Mouse (Mus musculus) Patski (cell line): ENCODE measurements around the gene Tekt2. TPM values are rescaled to one million over a fixed set of nuclear protein-coding genes. Genes with fewer than 3 reads are reported as not detected.

Experiments
- ATAC-seq: fragments of 100-300 bp; one replicate; pipeline ENCODE4 v1.8.0; 2021
- CTCF ChIA-PET: fragments of 350-600 bp; sonication (Branson Sonifier 250); formaldehyde crosslinking; loops from one replicate; lab custom pipeline; 2022; ENCODE audit warnings: inconsistent platforms; lab: Charles Lee
- POLR2A ChIA-PET: fragments of 350-600 bp; sonication (Branson Sonifier 250); formaldehyde crosslinking; loops from one replicate; lab custom pipeline; 2022; ENCODE audit warnings: antibody characterized with exemption, inconsistent platforms; lab: Charles Lee
- DNase-seq: peaks from one replicate; pipeline ENCODE4 v3.0.0-alpha.2; 2011; ENCODE audit warnings: low read depth, low spot score
- H3K27me3 ChIP-seq: fragments of 371-371 bp; one replicate; pipeline ENCODE4 v1.5.1; 2021
- CTCF ChIP-seq: fragments of 100-300 bp; IDR thresholded peaks from one replicate; pipeline ENCODE4 v1.5.1; 2021
- in situ Hi-C: fragments of 300-500 bp; cut with MboI; formaldehyde crosslinking; loops from 3 replicates; pipeline ENCODE4 v1.11.1; 2018; ENCODE audit warnings: low pct_unique_long_range_greater_than_20kb, mixed read lengths
- polyA plus RNA-seq: library from polyadenylated mRNA; unstranded; gene quantifications from one replicate; pipeline ENCODE4 v1.2.3, GENCODE M21; 2021

Gene Tekt2
- polyA plus RNA-seq, result 0.14 TPM

GRCm38 (mm10) chr4:126325281-126325861 is at the start of gene Tekt2:
Gene Tekt2 (minus strand): TSS chr4:126325688.
- no peaks in the 10 kb centered on the region for H3K27me3 ChIP-seq
- TF ChIP-seq CTCF, result no peak
- POLR2A ChIA-PET, result no interaction called here
- ATAC-seq (no peak), DNase-seq (no peak)
- CTCF ChIA-PET, result no interaction called here
- in situ Hi-C loops, result no loop called here

- ATAC-seq (no peak), DNase-seq (no peak)
- CTCF ChIA-PET, result interaction anchor here (1.2 kb wide), 1 partner anchor 10 kb away, joined by 3 read pairs; no protein-coding TSS in a partner anchor
- POLR2A ChIA-PET, result no interaction called here
- H3K27me3 ChIP-seq, result no peaks in the 10 kb centered on the region
- no peak for TF ChIP-seq CTCF
- in situ Hi-C loops, result no loop called here
These were observed 46.0 kb upstream of the Tekt2 start for GRCm38 (mm10) chr4:126371497-126371896.

GRCm38 (mm10) chr4:126360069-126360468 is 34.6 kb upstream of the Tekt2 start:
- no peak for TF ChIP-seq CTCF
- ChIA-PET CTCF (interaction anchor here (1.4 kb wide), 1 partner anchor 20 kb away, joined by 4 read pairs; no protein-coding TSS in a partner anchor), POLR2A (no interaction called here)
- ATAC-seq, result no peak
- in situ Hi-C loops, result no loop called here
- DNase-seq, result no peak
- no peaks in the 10 kb centered on the region for H3K27me3 ChIP-seq

GRCm38 (mm10) chr4:126343451-126343850 is 18.0 kb upstream of the Tekt2 start:
- in situ Hi-C loops, result no loop called here
- CTCF ChIA-PET, result no interaction called here
- POLR2A ChIA-PET, result no interaction called here
- ATAC-seq (no peak), DNase-seq (no peak)
- no peaks in the 10 kb centered on the region for H3K27me3 ChIP-seq
- no peak for TF ChIP-seq CTCF

GRCm38 (mm10) chr4:126339461-126339860 is 14.0 kb upstream of the Tekt2 start:
- H3K27me3 ChIP-seq, result no peaks in the 10 kb centered on the region
- ChIA-PET CTCF (interaction anchor here (1.8 to 2.2 kb wide), 2 partner anchors 13 to 21 kb away, joined by 4 to 6 read pairs; no protein-coding TSS in a partner anchor), POLR2A (interaction anchor here (1.3 kb wide), 1 partner anchor 9 kb away, joined by 5 read pairs; no protein-coding TSS in a partner anchor)
- TF ChIP-seq CTCF, result no peak
- DNase-seq (no peak), ATAC-seq (no peak)
- in situ Hi-C loops, result no loop called here

DNA sequence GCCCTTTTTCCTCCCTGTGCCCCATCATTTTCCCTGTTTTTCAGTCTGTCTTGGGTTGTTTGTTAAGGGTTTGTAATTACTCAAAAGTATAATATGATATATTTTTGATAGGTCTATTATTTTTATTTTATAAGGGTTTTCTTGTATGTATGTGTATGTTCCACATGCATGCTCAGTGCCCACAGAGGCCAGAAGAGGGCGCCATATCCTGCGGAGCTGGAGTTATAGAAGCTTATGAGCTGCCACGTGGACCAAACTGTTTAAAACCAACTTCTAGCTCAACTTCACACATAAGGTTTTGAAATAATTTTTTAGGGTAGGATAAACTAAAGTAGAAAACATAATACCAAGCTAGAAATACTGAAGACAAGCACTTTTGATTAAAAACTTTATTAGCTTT is 6.9 kb upstream of the Tekt2 start:
- H3K27me3 ChIP-seq, result no peaks in the 10 kb centered on the region
- CTCF ChIA-PET, result interaction anchor here (1.3 to 1.7 kb wide), 2 partner anchors 10 to 11 kb away, joined by 5 to 8 read pairs; partner anchors contain the start of gene Adprhl2
- peak; percentile 27 for TF ChIP-seq CTCF
- POLR2A ChIA-PET, result no interaction called here
- in situ Hi-C loops, result no loop called here
- DNase-seq, result no peak
- no peak for ATAC-seq

DNA sequence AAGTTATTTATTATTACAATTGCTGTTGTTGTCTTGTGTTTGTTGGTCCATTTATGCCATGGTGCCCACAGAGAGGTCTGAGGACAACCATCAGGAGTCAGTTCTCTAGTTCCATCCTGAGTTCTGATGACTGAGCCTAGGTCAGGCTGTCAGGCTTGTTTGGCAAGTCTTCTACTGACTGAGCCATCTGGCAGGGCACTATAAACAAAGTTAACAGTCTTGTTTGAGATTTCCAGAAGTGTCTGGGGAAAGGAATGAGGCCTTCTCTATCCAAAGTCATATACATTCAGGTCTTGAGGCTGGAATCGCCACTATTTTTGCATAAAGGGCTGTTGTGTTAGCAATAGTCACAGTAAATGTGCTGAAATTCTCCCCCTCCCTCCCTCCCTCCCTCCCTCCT is 6.3 kb upstream of the Tekt2 start:
- in situ Hi-C loops, result no loop called here
- no peak for ATAC-seq
- no peak for DNase-seq
- no peak for TF ChIP-seq CTCF
- POLR2A ChIA-PET, result no interaction called here
- CTCF ChIA-PET, result interaction anchor here (1.7 kb wide), 1 partner anchor 10 kb away, joined by 5 read pairs; the partner anchor contains the start of gene Adprhl2
- no peaks in the 10 kb centered on the region for H3K27me3 ChIP-seq

DNA sequence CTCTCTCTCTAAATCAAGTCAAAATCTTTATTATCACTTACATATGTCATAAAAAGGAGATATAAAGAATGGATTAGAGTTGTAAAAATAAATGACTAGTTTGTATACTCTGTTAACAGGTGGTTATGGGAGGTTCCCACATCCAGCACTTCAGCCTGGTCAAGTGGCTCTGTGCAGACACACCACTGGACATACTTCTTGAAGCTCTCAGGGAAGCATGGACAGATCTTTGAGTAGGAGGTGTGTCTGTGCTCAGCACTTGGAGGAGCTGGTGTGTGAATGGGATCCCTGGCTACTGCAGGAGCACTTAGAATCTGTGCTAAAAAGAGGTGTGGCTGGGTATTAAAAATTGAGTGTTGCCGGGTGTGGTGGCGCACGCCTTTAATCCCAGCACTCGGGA is 4.8 kb upstream of the Tekt2 start:
- in situ Hi-C loops, result no loop called here
- DNase-seq (no peak), ATAC-seq (no peak)
- TF ChIP-seq CTCF, result no peak
- CTCF ChIA-PET, result interaction anchor here (1.7 kb wide), 1 partner anchor 9 kb away, joined by 5 read pairs; the partner anchor contains the start of gene Adprhl2
- no peaks in the 10 kb centered on the region for H3K27me3 ChIP-seq
- POLR2A ChIA-PET, result no interaction called here

DNA sequence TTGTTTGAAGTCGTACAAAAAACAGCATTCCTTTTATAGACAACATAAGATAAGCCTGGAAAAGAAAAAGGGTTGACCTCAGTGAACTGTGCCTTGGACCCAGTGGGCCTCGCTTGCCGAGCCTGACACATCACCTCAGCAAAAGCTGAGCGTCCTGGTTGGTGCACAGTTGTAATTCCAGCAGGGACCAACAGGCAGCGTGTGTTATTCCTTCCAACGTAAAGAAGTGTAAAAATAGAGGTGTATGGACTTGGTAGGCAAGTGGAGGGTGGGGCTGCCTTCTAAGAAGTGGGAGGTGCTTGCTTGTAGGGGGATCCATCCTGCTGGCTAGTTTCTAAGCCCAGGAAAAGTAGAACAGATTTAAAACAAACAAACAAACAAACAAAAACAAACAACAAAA is 548 bp upstream of the Tekt2 start:
- DNase-seq (no peak), ATAC-seq (no peak)
- ChIA-PET CTCF (interaction anchor here (1.5 kb wide), 1 partner anchor 13 kb away, joined by 6 read pairs; no protein-coding TSS in a partner anchor), POLR2A (no interaction called here)
- in situ Hi-C loops, result no loop called here
- no peak for TF ChIP-seq CTCF
- no peaks in the 10 kb centered on the region for H3K27me3 ChIP-seq

GRCm38 (mm10) chr4:126324861-126325260 is 627 bp downstream of the Tekt2 start:
- POLR2A ChIA-PET, result no interaction called here
- H3K27me3 ChIP-seq, result no peaks in the 10 kb centered on the region
- no peak for TF ChIP-seq CTCF
- DNase-seq (no peak), ATAC-seq (no peak)
- CTCF ChIA-PET, result no interaction called here
- in situ Hi-C loops, result no loop called here

DNA sequence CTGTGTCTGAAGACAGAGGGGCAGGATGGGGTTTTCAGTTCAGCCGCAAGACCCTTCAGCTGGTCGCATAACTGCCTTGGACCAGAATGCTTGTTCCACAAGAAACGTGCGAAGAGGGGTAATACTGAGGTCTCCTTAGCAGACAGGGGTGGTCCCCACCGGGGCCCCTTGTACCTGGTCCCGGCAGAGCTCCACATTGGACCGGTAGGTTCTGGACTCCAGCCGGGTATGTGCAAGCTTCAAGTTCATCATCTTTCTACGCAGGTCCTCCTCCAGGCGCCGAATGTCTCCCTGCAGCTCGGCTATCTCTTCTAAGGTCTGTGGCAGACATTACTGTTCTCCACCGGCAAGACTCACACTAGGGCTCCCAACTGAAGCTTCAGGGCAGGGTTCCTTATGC is 2.8 kb downstream of the Tekt2 start:
- no peak for TF ChIP-seq CTCF
- in situ Hi-C loops, result no loop called here
- POLR2A ChIA-PET, result no interaction called here
- CTCF ChIA-PET, result interaction anchor here (1.5 to 1.6 kb wide), 2 partner anchors 9 to 10 kb away, joined by 4 to 5 read pairs; no protein-coding TSS in a partner anchor
- ATAC-seq (no peak), DNase-seq (no peak)
- no peaks in the 10 kb centered on the region for H3K27me3 ChIP-seq
